Mouse (Mus musculus) cerebellum, adult 2 months (tissue): ENCODE data around the gene Ptgds.

Experiments
- CTCF ChIP-seq: fragments of 200-500 bp; IDR thresholded peaks from 2 replicates; pipeline ENCODE4 v1.5.1; 2011; ENCODE audit warnings: low read depth, mild to moderate bottlenecking, control low read depth, low read length, moderate library complexity, borderline replicate concordance; ENCODE audit not compliant: insufficient read depth
- POLR2A ChIP-seq: fragments of 200-500 bp; IDR thresholded peaks from 2 replicates; pipeline ENCODE4 v1.6.1; 2011; ENCODE audit warnings: low read length, control low read depth, borderline replicate concordance; ENCODE audit not compliant: insufficient read depth

GRCm38 (mm10) chr2:25487965-25488670 lies 18.3 kb upstream of the Ptgds start:
- TF ChIP-seq CTCF = no peak
- TF ChIP-seq POLR2A = no peak
